Mouse (Mus musculus): ENCODE data around the gene Pdyn. TPM values are rescaled to one million over a fixed set of nuclear protein-coding genes. Genes with fewer than 3 reads are reported as not detected.

Pdyn gene
- total RNA-seq, 1 experiment from 2014 or later = not detected

DNA sequence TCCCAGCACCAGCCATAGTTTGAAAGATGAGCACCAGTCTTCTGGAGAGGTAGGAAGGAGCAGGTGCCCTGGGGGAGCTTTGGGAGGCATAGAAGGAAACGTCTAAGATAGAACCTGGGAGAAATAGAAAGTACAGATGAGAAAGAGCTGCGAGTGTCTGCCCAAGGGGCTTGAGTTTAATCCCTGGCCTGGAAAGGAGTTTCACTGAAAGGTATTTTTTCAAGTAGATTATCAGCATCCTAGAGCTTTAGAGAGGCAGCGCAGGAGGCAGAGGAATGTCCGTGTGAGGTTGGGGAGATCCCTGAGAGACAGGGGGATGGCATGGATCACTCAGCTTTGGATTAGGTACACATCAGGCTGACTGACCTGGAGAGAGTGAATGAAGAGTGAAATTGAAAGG is 27.7 kb downstream of the Pdyn start:
- ATAC-seq (replicated peaks in 1 of 2; ENCODE audit: insufficient read depth in 1 of 2, low FRiP score in 2 of 2, low TSS enrichment in 1 of 2, low read depth in 1 of 2, poor library complexity in 2 of 2, severe bottlenecking in 2 of 2) = no peak

DNA sequence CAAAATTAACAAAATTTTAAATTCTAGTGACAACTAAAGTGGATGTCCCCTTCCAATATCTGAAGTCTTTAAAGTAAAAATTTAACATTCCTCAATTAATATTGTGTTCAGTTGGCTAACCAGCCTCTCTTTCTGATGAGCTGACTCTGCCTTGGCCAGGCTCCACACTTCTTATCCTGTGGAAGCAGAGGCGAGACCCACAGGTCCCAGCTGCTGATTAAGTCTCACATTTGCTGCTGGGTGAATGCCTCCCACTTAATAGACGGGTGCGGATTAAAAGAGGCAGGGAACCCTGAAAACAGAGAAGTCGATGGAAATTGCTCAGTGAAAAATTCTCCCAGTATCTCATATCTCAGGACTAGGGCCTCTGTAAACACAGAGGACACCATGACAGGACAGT is 37.2 kb downstream of the Pdyn start:
- no peak for ATAC-seq (replicated peaks in 1 of 2; ENCODE audit: insufficient read depth in 1 of 2, low FRiP score in 2 of 2, low TSS enrichment in 1 of 2, low read depth in 1 of 2, poor library complexity in 2 of 2, severe bottlenecking in 2 of 2)

GRCm38 (mm10) chr2:129660020-129660419 is 39.6 kb downstream of the Pdyn start:
- no peak for ATAC-seq (replicated peaks in 1 of 2; ENCODE audit: insufficient read depth in 1 of 2, low FRiP score in 2 of 2, low TSS enrichment in 1 of 2, low read depth in 1 of 2, poor library complexity in 2 of 2, severe bottlenecking in 2 of 2)

- ATAC-seq (replicated peaks in 1 of 2; ENCODE audit: insufficient read depth in 1 of 2, low FRiP score in 2 of 2, low TSS enrichment in 1 of 2, low read depth in 1 of 2, poor library complexity in 2 of 2, severe bottlenecking in 2 of 2) = no peak
These were observed 40.8 kb downstream of the Pdyn start for GRCm38 (mm10) chr2:129658796-129659195.

- no peak for ATAC-seq (replicated peaks in 1 of 2; ENCODE audit: insufficient read depth in 1 of 2, low FRiP score in 2 of 2, low TSS enrichment in 1 of 2, low read depth in 1 of 2, poor library complexity in 2 of 2, severe bottlenecking in 2 of 2)
These were observed 44.6 kb downstream of the Pdyn start for GRCm38 (mm10) chr2:129655033-129655432.

- ATAC-seq (replicated peaks in 1 of 2; ENCODE audit: insufficient read depth in 1 of 2, low FRiP score in 2 of 2, low TSS enrichment in 1 of 2, low read depth in 1 of 2, poor library complexity in 2 of 2, severe bottlenecking in 2 of 2) = no peak; a peak in 1 of 4 replicates
These were observed 45.3 kb downstream of the Pdyn start for GRCm38 (mm10) chr2:129654233-129654950.

GRCm38 (mm10) chr2:129653632-129654031 is 46.0 kb downstream of the Pdyn start:
- ATAC-seq (replicated peaks in 1 of 2; ENCODE audit: insufficient read depth in 1 of 2, low FRiP score in 2 of 2, low TSS enrichment in 1 of 2, low read depth in 1 of 2, poor library complexity in 2 of 2, severe bottlenecking in 2 of 2) = no peak

GRCm38 (mm10) chr2:129652616-129653015 is 47.0 kb downstream of the Pdyn start:
- ATAC-seq (replicated peaks in 1 of 2; ENCODE audit: insufficient read depth in 1 of 2, low FRiP score in 2 of 2, low TSS enrichment in 1 of 2, low read depth in 1 of 2, poor library complexity in 2 of 2, severe bottlenecking in 2 of 2) = no peak

Other genes starting within 250 kb of the Pdyn start
- not detected in 2 replicates for gene F830045P16Rik, start 163.2 kb downstream of the Pdyn start, total RNA-seq (2017)
- gene Sirpa, start 107.0 kb downstream of the Pdyn start, total RNA-seq (2017) = 38.3 and 47.0 TPM in 2 replicates
- 11.8 and 12.9 TPM in 2 replicates for gene Stk35, start 100.7 kb upstream of the Pdyn start, total RNA-seq (2017)

Data from hematopoietic stem cell, adult 5-6 weeks (primary cell).